Mouse (Mus musculus) kidney, postnatal 0 days (tissue): ENCODE data around the gene Zkscan4. TPM values are rescaled to one million over a fixed set of nuclear protein-coding genes. Genes with fewer than 3 reads are reported as not detected.
"Not testable (repeated sequence)": the region's sequence is repeated elsewhere in the genome, so short reads cannot be mapped to it uniquely, and the experiment has no call there.

Experiments used
- ATAC-seq: fragments of 200-750 bp; cut with Nextera tagmentation; replicated peaks from 2 replicates; pipeline ENCODE4 v1.8.0; 2017; ENCODE audit warnings: low read depth, moderate number of reproducible peaks, moderate TSS enrichment, moderate library complexity; ENCODE audit not compliant: low FRiP score
- DNase-seq: peaks from one replicate; pipeline ENCODE4 v3.0.0-alpha.2; 2016; ENCODE audit warnings: low spot score
- H3K27ac ChIP-seq: fragments of 300-500 bp; sonication (generic); 2 replicates; pipeline ENCODE4 v1.5.1; 2014; ENCODE audit warnings: mild to moderate bottlenecking
- H3K27me3 ChIP-seq: fragments of 300-500 bp; sonication (generic); 2 replicates; pipeline ENCODE4 v1.6.1; 2014; ENCODE audit warnings: low read length, mixed read lengths; ENCODE audit not compliant: insufficient read depth
- H3K36me3 ChIP-seq: fragments of 300-500 bp; sonication (generic); 2 replicates; pipeline ENCODE4 v1.6.1; 2014; ENCODE audit warnings: low read length, mixed read lengths; ENCODE audit not compliant: insufficient read depth
- H3K4me1 ChIP-seq: fragments of 300-500 bp; sonication (generic); replicated peaks from 2 replicates; pipeline ENCODE4 v1.6.1; 2014; ENCODE audit warnings: antibody characterized with exemption, low read length, mixed read lengths; ENCODE audit not compliant: insufficient read depth
- H3K4me2 ChIP-seq: fragments of 300-500 bp; sonication (generic); 2 replicates; pipeline ENCODE4 v1.6.1; 2014; ENCODE audit warnings: mild to moderate bottlenecking, low read length, moderate library complexity, mixed read lengths
- H3K4me3 ChIP-seq: fragments of 300-500 bp; sonication (generic); replicated peaks from 2 replicates; pipeline ENCODE4 v1.5.1; 2014; ENCODE audit warnings: low read depth, low read length
- H3K9ac ChIP-seq: fragments of 300-500 bp; sonication (generic); 2 replicates; pipeline ENCODE4 v1.6.1; 2014; ENCODE audit warnings: low read depth, low read length
- H3K9me3 ChIP-seq: fragments of 300-500 bp; sonication (generic); replicated peaks from 2 replicates; pipeline ENCODE4 v1.6.1; 2016; ENCODE audit warnings: low read length, inconsistent platforms, mixed read lengths
- CTCF ChIP-seq: IDR thresholded peaks from 2 replicates; pipeline ENCODE4 v1.5.1; 2016; ENCODE audit warnings: antibody characterized with exemption, low read depth, mild to moderate bottlenecking, moderate library complexity
- WGBS: fragments of 180-500 bp; shearing (Covaris S2); extraction: QIAGEN DNeasy Blood & Tissue Kit; methylation state at CpG from one replicate; pipeline ENCODE4 v1.1.7; 2014; 5-methylcytosine and 5-hydroxymethylcytosine counted together
- polyA plus RNA-seq: library from polyadenylated mRNA; unstranded; fragments of >200 nt; fragmentation: Nextera tagmentation; extraction: Ambion mirVana; gene quantifications from 2 replicates; pipeline ENCODE4 v1.2.1, GENCODE M21; 2015

The Zkscan4 gene
- polyA plus RNA-seq: 4.0 and 4.3 TPM in 2 replicates

DNA sequence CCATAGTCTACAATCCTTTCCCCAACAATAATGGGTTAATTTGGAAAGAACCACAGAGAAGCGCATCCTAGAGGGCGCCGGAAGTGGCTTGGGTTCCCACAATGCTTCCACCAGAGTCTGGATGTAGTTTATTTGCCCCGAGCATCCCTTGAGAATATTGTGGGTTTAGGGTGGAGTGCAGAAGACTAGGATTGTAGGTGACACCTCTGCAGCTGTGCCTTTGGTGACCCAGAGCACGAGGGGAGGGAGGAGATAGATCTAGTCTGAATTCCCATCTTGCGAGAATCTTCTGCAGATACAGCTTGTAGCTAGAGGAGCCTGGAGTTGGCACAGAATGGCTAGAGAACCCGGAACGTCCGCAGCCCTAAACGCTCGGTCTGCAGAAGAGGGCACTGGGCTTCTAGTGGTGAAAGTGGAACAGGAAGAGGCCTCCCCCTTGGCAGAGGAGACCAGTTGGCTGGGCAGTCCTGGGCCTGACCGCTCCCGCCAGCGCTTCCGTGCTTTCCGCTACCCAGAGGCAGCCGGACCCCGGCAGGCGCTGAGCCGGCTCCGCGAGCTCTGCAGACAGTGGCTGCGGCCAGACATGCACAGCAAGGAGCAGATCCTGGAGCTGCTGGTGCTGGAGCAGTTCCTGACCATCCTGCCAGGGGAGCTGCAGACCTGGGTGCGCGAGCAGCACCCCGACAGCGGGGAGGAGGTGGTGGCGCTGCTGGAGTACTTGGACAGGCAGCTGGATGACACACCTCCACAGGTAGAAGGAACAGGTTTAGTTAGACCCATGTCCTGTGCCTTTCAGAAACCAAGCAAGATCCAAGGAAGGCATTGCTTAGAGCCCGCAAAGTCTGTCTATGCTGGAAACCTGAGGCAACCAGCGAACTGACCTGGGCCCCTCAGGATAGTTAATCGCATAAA, at the start of gene Zkscan4, which contains the start of gene Gm10065:
Zkscan4 (plus strand) TSS at position 149 of the 912 bp plus-strand sequence.
Gm10065 (minus strand) TSS at position 683 of the 912 bp plus-strand sequence.
- ATAC-seq (peak; percentile 85), DNase-seq (peak; percentile 88)
- Histone ChIP-seq H3K4me2 (peak within 1 kb of the TSS; percentile 74), H3K4me3 (peak within 1 kb of the TSS; percentile 60), H3K9ac (peak within 1 kb of the TSS; percentile 64; the same call in 1 of the 2 replicates), H3K27ac (peak within 1 kb of the TSS; percentile 88)
- 3% methylated on average over 28 of the region's 31 CpGs for WGBS
- not testable (repeated sequence) for H3K9me3 ChIP-seq, H3K36me3 ChIP-seq, H3K27me3 ChIP-seq, H3K4me1 ChIP-seq
- peak; percentile 27; the same call in 1 of the 2 replicates for TF ChIP-seq CTCF

DNA sequence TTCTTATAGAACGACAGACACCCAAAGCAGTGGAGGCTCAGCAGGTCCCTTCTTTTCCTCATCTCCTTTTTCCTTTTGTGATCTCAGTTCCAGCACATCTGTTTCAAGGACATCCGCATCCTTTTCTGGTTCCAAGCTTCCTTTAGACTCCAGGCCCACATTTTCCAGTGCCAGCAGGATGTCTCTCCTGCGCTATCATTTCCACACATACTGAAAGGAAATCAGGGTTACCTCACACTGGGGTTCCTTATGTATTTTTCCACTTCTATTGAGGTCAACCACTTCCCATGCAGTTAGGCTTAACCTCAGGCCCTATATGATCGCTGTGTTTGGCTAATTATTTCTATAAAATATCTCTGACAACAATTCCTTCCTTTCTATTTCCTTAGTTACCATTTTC, 43.2 kb upstream of the Zkscan4 start:
- Histone ChIP-seq H3K9ac (no peak overlapping the region), H3K4me3 (no peak overlapping the region), H3K4me2 (no peak overlapping the region), H3K9me3 (no peaks in the 10 kb centered on the region), H3K4me1 (0 out of 2 replicates have a peak, but pooled peaks cover 5% of the 10 kb centered on the region), H3K36me3 (no peaks in the 10 kb centered on the region), H3K27ac (no peak overlapping the region), H3K27me3 (no peaks in the 10 kb centered on the region)
- no peak for ATAC-seq
- no peak for TF ChIP-seq CTCF
- 81% methylated on average over 4 of the region's 4 CpGs for WGBS
- no peak for DNase-seq

DNA sequence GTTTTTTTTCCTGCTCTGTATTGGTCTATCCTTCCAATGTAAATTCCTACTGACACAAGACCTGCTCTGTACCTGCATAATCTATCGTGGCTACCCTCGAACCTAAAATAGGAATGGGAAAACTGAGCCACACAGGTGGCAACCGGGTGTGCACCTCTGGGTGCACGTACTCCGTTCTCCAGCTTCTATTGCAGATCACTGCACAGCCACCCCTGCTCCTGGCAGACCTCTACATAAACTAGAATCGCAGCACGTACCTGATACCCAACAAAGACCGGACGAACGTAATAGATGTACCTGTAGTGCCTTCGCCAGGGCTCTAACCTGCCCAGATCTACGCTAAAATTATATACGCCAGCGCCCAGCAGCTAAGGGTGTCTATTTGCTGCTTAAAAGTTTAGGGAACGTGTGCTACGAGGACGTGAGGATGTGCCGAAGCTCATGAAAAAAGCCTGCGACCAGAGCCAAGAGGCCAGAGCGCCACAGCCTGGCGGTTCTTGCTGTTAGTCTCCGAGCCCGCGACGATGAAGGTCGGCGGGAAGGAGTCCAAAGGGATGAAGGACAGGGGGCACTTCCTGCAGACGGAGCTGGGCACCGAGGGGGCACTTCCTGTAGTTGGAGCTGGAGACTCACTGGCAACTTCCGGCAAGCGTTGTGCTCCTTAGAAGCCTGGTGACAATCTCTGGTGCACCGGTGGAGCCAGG, 38.1 kb upstream of the Zkscan4 start, which contains the start of gene Pgbd1:
Pgbd1 (minus strand) TSS at position 556 of the 704 bp plus-strand sequence.
- Histone ChIP-seq H3K4me1 (0 out of 2 replicates have a peak, but pooled peaks cover 5% of the 10 kb centered on the region), H3K27ac (peak within 1 kb of the TSS; percentile 78), H3K9me3 (no peaks in the 10 kb centered on the region), H3K4me3 (peak within 1 kb of the TSS; percentile 49), H3K9ac (peak within 1 kb of the TSS; percentile 68), H3K27me3 (no peaks in the 10 kb centered on the region), H3K4me2 (peak within 1 kb of the TSS; percentile 85), H3K36me3 (peaks cover 15% of the 10 kb centered on the region)
- TF ChIP-seq CTCF: peak; percentile 56
- DNase-seq (peak; percentile 84), ATAC-seq (peak; percentile 94)
- WGBS: 1% methylated on average over 32 of the region's 32 CpGs

DNA sequence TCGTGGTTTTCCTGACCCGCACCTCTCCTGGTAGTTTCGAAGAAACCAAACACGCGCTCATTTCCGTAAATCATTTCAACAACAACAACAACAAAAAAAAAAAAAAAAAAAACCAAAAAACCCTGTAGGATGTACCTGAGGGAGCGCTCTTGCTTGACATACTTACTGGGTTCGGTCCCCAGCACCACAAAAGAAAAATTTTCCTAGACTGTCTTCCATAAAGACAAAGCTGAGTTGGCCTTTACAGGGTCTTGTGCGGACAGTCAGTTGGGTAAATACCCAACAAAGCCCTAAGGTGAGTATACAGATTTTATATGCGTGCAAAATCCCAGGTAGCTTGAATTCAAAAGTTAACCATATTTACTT, 37.5 kb upstream of the Zkscan4 start:
- Histone ChIP-seq H3K4me3 (peak overlapping the region; percentile 49), H3K27ac (peak overlapping the region; percentile 78), H3K27me3 (no peaks in the 10 kb centered on the region), H3K9ac (peak overlapping the region; percentile 68), H3K36me3 (peaks cover 15% of the 10 kb centered on the region), H3K4me2 (peak overlapping the region; percentile 85), H3K4me1 (0 out of 2 replicates have a peak, but pooled peaks cover 5% of the 10 kb centered on the region), H3K9me3 (no peaks in the 10 kb centered on the region)
- 17% methylated on average over 10 of the region's 10 CpGs for WGBS
- ATAC-seq: no peak
- no peak for DNase-seq
- no peak for TF ChIP-seq CTCF

DNA sequence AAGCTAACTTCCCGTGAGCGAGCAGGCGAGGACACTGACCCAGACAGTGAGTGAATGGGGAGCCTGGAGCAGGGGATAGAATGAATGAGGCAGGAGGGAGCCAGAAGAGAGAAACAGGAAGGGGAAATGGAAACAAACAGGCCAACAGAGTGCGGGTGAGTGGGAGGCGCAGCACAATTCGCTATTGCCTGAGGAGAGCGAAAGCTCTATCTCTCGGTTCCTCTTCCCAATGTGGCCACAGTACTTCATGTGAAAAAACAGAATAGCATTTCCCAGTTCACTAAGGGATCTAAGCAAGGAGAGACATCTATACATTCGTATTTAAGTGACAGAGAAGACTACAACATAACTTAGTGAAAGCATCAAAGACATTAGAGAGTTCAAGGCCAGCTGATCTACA, 31.9 kb upstream of the Zkscan4 start:
- DNase-seq: no peak
- Histone ChIP-seq H3K27ac (no peak overlapping the region), H3K27me3 (no peaks in the 10 kb centered on the region), H3K9ac (no peak overlapping the region), H3K4me2 (no peak overlapping the region), H3K36me3 (peaks cover 30% of the 10 kb centered on the region), H3K4me1 (no peaks in the 10 kb centered on the region), H3K4me3 (no peak overlapping the region), H3K9me3 (no peaks in the 10 kb centered on the region)
- TF ChIP-seq CTCF: no peak
- ATAC-seq: no peak
- WGBS: 88% methylated on average over 9 of the region's 9 CpGs
